Mouse (Mus musculus) gastrocnemius, postnatal 14 days (tissue): ENCODE data around the gene Klkb1. TPM values are rescaled to one million over a fixed set of nuclear protein-coding genes. Genes with fewer than 3 reads are reported as not detected.
"Not testable (repeated sequence)": the region's sequence is repeated elsewhere in the genome, so short reads cannot be mapped to it uniquely, and the experiment has no call there.

ENCODE experiments used
- DNase-seq: peaks from one replicate; pipeline ENCODE4 v3.0.0; 2021; ENCODE audit warnings: mixed read lengths
- intact Hi-C: fragments of 180-260 bp; cut with DNase I; formaldehyde crosslinking; loops from one replicate; pipeline ENCODE4 v1.15.1; 2025; ENCODE audit warnings: low total_unique reads
- long read RNA-seq, 2 experiments: library from polyadenylated mRNA; stranded (forward); transcript quantifications; one replicate each; pipeline ENCODE4 v2.0.0; 2021
- total RNA-seq, 2 experiments: library from RNA; stranded (reverse); gene quantifications; 2 replicates each; pipeline ENCODE4 v1.2.3; 2021

Gene Klkb1
- total RNA-seq: not detected
- long read RNA-seq, experiment 1: 0 reads
- long read RNA-seq, experiment 2: 0 reads

- intact Hi-C loops: no loop called here
- no peak for DNase-seq
These were observed at the start of gene Klkb1 for GRCm38 (mm10) chr8:45294687-45295086. Klkb1 (minus strand) TSS chr8:45294859.

DNA sequence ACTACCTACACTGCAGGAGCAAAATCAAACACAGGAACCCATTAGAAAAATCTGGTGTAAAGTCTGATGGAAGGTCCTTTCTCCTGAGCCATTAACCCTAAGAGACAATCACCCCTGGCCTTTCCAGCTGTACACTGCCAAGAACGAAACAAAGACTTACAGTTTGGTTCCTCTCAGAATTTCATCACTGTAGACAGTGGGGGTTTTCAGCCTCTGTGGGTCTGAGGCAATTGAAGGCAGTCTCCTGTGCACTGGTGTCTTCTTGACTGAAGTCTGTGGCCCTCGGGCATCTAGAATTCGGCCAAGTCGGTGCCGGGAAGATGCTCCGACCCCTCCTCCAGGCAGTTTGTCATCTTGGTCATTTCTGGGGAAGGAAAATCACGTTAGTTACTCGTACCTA, 49.6 kb upstream of the Klkb1 start:
- intact Hi-C loops: no loop called here
- DNase-seq: no peak

- no peak for DNase-seq
- intact Hi-C loops: no loop called here
These were observed 47.3 kb upstream of the Klkb1 start for GRCm38 (mm10) chr8:45341630-45342628.

- peak; percentile 14 for DNase-seq
- intact Hi-C loops: no loop called here
These were observed 38.8 kb upstream of the Klkb1 start for GRCm38 (mm10) chr8:45333493-45333892.

GRCm38 (mm10) chr8:45332685-45333409, 38.2 kb upstream of the Klkb1 start, which contains the start of gene Cyp4v3:
Cyp4v3 (minus strand) TSS chr8:45333216.
- intact Hi-C loops: no loop called here
- peak; percentile 62 for DNase-seq

GRCm38 (mm10) chr8:45330856-45331255, 36.2 kb upstream of the Klkb1 start:
- intact Hi-C loops: no loop called here
- no peak for DNase-seq

DNA sequence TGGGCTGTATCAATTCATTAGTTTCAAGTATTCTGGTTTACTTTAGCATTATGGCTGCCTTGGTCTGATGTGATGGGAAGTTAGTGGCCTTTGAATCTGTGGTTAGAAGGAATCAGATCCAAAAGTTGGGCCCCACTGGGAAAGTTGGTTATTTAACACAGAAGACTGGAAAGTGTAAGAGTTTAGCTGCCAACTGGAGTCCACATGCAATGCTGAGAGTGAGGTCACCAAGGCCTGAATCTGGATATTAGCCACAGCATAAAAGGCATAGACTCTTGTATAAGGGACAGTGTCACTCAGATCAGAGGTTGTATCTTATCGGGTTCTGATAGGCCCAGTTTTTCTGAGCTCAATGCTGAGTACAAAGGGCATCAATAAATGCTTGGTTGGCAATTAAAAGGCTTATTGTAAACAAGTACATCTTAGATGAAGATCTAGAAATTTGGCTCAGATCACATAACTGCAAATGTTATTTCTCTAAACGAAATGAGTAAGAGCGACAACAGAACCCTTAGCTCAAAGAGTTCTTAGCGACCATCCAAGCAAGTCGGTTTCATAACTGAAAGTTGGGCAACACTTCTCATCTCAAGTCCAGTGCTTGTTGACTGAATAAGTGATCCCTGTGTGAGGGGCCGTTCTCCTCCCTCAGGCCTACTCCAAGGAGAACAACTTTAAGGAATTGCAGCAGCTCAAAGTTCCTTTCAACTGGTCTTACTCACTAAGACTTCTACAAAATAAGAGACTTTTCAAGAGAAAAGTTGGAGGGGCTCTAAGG, 34.7 kb upstream of the Klkb1 start:
- no peak for DNase-seq
- intact Hi-C loops: no loop called here

DNA sequence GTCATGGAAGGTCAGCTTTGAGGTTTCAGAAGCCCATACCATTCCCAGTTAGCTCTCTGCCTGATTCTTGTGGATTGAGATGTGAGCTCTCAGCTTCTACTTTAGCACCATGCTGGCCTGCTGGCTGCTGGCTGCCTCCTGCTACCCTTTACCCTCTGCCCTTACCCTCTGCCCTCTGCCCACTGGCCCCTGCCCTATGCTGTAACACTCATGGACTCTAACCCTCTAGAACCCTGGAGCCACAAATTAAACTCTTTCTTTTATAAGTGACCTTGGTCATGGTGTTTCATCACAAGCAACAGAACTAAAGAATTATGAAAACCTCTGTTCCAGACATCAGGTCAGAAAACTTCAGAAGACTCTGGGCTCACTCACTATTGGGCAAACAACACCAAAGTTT, 32.4 kb upstream of the Klkb1 start:
- DNase-seq, intact Hi-C loops: not testable (repeated sequence)

DNA sequence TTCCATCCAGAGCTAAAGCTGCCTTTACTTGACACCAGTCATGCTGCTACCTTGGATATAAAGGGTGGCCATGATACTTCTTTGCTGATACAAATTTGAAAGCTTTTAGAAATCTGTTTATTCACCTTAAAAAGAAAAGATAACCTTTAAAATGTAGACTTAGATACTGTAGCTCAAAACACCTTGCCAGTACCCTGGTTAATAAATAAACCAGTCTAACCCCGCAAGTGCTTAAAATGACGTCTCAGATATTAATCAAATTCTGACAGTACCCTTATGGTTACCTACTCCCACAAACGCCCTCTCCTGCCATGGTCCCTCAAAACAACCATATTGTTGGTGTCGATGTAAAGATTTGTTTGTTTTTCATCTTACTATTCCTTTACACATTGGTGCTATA, 29.5 kb upstream of the Klkb1 start:
- intact Hi-C loops: no loop called here
- no peak for DNase-seq

DNA sequence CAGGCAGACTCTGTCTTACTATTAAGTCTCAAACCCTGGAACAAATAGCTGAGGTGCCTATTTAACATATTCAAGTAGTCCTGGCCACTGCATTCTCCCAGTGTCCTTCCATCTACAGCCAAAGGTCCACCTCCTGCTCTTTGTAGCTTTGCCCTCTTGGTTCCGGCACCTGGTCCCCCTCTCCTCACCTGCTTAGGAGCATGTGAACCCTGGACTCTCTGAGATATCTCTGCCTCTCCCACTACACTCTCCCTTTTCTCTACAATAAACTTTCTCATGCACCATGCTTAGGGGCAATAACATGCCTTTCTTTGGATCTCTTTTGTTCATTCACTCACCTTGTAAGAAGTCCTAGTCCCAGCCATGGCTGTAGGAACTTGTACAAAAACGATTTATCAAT, 26.7 kb upstream of the Klkb1 start:
- DNase-seq: no peak
- intact Hi-C loops: no loop called here

DNA sequence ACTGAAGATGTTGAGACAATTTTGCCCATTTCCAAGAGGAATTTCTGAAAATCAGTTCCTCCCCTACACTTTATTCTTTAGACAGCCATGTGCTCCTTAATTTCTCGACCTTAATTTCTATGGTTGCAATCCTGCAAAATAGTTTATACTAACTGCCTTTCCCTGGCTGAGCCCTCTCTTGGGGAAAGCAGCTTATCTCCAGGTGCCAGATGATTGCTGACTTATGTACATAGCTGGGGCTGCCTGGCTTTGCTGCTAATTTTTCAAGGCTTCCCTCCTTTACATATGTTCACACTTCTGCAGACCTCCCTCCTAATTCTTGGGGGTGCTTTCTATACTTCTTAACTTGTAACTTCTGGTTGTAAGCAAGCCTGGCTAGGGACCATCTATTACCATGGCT, 26.3 kb upstream of the Klkb1 start:
- intact Hi-C loops: no loop called here
- no peak for DNase-seq

- intact Hi-C loops: no loop called here
- no peak for DNase-seq
These were observed 16.3 kb upstream of the Klkb1 start for GRCm38 (mm10) chr8:45310967-45311366.

DNA sequence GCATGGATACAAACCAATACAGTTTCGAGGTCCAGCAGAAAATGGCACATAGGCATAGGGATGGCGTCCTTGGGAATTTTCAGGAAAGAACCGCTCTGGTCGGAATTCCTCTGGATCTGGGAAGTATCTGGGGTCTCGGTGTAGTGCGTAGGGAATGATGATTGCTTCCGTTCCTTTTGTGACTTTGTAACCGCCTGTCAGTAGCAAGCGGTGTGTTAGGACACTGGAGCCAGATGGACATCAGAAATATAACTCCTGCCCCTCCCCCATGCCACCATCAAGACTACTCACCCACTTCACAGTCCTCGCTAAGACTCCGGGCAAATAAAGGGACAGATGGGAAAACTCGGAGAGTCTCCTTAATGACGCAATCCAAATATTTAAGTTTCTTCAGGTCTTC, 13.7 kb upstream of the Klkb1 start, which contains the start of gene Gm45753:
Gene Gm45753, minus strand, starts transcription at position 101 of the 400 bp plus-strand sequence.
- no peak for DNase-seq
- intact Hi-C loops: no loop called here

GRCm38 (mm10) chr8:45305479-45305878, 10.8 kb upstream of the Klkb1 start:
- intact Hi-C loops: no loop called here
- no peak for DNase-seq

- intact Hi-C loops: no loop called here
- DNase-seq: no peak
These were observed 9.7 kb upstream of the Klkb1 start for GRCm38 (mm10) chr8:45304354-45304753.

DNA sequence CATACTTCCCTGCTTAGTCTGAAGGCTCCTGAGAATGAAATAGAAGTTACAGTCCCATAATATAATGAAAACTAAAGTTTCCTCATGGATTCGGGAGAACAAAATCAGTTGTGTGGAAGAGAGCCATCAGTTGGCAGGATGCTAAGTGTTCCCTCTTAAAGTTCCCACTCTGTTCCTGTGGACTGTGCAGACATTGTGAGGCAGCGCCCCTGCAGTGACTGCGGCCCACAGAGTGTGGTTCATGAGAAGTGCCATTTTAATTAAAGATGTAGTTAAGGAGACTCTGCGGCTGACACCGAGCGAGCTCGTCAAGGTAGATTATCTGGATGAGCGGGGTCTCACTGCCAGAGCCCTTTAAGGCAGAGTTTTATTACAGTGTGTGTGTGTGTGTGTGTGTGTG, 7.7 kb upstream of the Klkb1 start:
- DNase-seq: no peak
- intact Hi-C loops: no loop called here

- DNase-seq: no peak
- intact Hi-C loops: no loop called here
These were observed 617 bp upstream of the Klkb1 start for GRCm38 (mm10) chr8:45295276-45295675.

DNA sequence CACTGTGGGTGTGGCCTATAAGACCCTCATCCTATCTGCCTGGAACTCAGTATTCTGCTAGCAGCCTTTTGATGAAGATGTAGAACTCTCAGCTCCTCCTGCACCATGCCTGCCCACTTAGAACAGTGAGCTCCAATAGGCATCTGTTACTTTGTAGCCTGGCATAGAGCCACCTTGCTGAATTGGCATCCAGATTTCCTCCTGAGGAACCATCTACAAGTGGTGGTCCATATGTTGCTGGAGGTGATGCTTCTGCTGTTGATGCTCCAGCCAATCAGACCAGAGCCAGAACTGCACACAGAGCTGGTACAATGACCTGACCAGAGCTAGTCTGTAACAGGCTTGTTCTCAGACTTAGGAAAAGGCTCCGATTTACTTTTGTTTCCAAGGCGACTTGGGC, 2.9 kb downstream of the Klkb1 start:
- intact Hi-C loops: no loop called here
- DNase-seq: no peak

DNA sequence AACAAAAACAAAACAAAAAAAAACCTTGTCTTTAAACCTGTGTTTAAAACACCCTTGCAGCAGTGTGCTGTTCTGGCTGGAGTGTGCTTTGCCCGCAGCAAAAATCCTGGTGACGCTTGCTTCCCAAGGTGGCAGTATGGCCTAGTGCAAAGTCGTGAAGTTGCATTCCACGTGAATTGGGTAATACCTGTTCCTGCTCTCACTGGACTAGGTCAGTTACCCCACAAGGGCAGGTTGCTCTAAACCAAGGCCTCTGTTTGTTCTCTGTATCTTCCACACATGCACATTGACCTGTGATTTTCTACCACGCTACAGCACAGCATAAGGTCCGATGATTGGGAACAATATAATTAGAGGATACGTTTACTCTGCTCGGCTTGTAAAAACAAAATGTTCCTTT, 13.0 kb downstream of the Klkb1 start:
- no peak for DNase-seq
- intact Hi-C loops: no loop called here

DNA sequence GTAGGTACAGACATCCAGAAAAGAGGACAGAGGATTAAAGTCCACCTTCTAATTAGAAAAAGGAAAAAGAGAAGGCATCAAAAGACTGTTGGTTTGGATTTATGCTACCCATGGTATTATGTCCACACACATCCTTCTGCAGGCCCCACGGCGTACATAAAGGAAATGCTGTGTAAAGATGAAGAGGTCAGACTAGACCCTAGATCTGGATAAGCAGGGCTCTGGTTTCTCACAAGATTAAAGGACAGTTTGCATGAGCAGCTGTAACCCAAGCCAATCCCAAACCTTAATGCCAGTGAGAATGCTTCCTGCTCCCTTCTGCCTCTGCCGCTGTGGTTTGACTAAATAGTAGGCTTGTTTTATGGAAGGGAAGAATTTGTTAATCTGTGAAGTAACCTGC, 17.2 kb downstream of the Klkb1 start:
- DNase-seq: no peak
- intact Hi-C loops: no loop called here
